Mouse (Mus musculus) hindlimb bud, embryonic 11.5 days (tissue): Measurements from ENCODE around the gene Sp4.

Experiments used
- DNase-seq: peaks from one replicate; pipeline ENCODE4 v3.0.0-alpha.2; 2012; ENCODE audit warnings: low read depth, low spot score; ENCODE audit errors: extremely low spot score

Sp4 gene

GRCm38 (mm10) chr12:118301072-118301865 lies at the start of gene Sp4:
Gene Sp4, minus strand, starts transcription at chr12:118301440.
- peak; percentile 10 for DNase-seq

DNA sequence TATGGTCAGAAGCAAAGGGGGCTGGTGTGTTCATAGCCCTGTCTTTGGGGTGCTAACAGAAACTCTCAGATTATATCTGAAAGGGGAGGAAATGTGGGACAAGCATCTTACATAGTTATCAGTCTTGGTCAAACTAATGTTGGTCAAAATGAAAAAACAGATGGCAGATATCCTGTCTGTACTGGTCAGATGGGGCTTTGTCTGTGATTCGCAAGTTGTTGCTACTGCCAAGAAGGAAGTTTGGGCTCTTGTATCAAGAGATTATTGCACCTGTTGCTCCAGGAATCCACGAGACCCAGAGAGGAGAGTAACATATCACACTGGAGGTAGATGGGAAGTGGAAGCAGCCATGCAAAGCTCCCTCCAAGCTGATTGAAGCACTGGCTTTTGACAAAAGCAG lies 37.9 kb upstream of the Sp4 start:
- DNase-seq: no peak

DNA sequence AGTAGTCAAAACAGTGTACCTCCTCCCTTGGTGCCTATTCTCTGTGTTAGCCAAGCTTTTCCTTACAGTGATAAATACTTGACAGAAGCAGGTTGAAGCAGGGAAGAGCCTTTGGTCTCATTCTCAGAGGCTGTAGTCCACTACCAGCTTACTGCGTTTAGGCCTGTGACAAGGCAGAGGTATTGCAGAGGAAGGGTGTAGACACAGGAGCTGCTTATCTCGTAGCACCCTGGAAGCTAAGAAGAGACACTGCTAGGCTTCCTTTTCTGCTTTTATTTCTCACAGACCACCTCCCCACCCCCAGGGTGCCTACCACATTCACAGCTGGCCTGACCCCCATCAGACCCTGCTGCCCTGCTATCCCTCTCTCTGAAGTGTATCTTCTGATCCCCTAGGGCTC lies 37.0 kb upstream of the Sp4 start:
- no peak for DNase-seq

DNA sequence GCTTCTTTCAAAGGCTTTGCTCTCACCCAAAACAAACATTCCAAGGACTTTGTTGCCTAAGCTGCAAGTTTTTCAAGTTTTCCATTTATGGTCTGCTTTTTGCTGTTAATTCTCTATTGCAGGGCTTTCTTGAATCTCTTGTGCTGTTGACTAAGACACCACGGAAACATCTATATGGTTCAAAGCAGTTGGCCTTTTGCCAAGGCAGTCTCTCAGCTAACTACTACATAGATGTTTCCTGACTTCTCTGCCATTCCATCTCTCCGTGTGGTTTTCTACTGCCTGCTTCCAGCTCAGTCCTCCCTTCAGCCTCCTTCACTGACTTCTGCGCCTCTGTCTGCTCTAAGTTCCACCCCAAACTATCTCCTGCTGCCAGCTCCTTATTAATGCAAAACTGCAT lies 36.1 kb upstream of the Sp4 start:
- DNase-seq: no peak

GRCm38 (mm10) chr12:118328739-118329249 lies 27.6 kb upstream of the Sp4 start:
- DNase-seq: no peak

- DNase-seq: no peak
Observed at GRCm38 (mm10) chr12:118327566-118327965, 26.3 kb upstream of the Sp4 start.

- no peak for DNase-seq
Observed at GRCm38 (mm10) chr12:118326161-118326560, 24.9 kb upstream of the Sp4 start.

DNA sequence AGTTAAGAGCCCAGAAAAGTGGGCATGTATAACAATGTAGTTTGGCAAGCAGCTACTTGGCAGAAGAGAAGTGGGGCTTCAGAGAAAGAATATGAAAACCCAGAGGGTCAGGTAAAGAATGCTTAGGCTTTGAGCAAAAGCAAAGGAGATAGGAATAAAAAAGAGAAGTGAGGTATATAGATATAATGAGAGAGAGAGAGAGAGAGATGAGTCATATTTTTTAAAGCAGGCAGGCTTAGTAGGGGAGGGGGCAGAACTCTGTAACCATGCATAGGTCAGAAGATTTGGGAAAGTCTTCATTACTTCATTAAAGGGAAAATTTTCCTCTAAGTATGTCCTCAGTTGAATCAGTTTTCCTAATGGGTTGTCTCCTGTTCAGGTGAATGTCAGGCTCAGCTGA lies 18.8 kb upstream of the Sp4 start:
- DNase-seq: no peak

- DNase-seq: no peak
Observed at GRCm38 (mm10) chr12:118314477-118314845, 13.2 kb upstream of the Sp4 start.

GRCm38 (mm10) chr12:118313805-118314476 lies 12.7 kb upstream of the Sp4 start:
- no peak for DNase-seq

DNA sequence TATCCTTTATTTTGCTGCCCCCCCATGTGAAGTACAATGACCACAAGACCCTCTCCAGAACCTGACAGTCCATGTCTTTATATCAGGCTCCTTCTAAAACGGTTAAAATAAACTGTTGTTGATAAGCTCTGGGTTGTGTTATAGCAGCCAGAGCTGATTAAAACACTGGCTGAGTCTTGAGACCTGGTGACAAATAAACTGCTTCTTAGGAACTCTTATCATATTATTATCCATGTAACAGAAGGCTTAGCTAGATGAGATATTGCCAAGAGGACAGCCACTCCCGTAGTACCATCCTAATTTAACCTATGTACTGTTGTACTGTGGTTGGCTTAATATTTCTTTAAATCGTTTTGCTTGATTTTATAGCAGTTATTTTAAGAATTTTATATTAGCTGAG lies 2.3 kb upstream of the Sp4 start:
- DNase-seq: no peak

DNA sequence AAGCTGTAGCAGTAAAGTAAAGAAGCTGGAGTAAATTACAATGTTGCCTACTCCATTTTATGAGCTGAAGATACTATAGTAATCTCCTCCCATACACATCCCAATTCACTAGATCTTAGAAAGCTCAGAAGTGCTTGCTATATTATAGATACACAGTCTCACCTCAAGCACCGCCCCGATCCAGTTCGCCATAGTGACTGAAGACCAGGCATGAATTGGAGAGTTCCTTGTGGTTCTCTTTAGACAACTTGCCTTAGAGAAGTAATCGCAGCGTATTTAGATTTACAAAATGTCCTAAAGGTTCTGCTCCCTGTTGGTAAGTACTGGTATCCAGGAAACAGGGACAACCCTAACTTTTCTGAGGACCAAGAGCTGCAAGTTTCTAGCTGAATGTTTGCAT lies 1.8 kb upstream of the Sp4 start:
- DNase-seq: no peak

DNA sequence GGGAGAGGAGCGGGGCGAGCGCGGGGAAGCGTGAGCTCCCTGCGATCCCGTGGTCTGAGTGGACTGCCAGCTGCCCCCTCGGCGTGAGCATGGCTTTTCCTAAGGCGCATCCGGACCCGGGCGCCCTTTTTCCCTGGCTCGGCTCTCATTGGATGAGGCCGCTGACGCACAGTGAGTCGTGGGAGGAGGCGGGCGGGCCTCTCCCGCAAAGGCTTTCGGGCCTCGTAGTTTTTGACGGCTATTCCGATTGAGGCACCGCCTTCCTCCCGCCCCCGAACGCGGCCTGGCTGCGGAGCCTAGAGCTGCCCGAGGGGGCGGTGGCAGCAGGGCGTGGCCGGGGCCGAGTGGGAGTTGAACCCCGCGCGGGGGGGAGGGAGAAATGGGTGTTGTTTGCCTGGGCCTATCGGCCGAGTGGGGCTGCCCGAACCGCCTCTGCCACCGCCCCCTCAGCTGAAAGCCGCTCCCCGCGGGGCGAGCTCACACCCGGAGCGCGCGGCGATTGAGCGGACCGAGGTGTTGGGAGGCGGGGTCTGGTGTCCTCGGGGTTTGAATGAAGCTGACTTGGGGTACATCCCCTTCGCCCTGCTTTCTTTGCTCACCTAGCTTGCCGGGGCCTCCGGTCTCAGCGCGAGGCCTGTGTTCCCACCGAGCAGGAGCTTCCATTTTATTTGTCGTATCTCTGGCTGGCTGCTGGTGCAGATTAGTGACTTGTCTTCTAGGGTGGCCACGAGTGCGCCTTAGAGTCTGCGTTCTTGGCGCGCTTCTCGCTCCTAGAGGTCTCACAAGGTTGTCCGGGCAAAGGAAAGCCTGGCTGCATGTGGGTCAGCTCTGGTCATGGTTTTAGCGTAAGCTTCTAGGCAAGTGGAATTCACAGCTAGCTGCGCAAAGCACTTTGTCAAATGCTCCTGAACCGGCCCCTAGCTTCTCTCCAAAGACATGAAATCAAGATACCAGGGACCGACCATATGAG lies 911 bp upstream of the Sp4 start:
- peak; percentile 68 for DNase-seq

DNA sequence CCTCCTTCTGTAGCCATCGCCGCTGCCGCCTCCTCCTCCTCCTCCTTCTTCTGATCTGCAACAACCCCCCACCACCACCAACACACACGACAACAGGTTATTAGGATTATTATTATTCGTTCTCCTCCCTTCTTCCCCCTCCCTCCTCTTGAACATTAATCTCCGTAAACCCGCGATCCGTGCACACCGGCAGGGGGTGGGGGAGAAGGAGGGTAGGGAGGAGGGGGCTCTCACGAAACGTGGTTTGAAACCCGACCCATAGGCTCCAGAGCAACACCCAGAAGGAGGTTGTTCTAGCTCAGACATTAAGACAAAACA lies 527 bp downstream of the Sp4 start:
- peak; percentile 53 for DNase-seq

DNA sequence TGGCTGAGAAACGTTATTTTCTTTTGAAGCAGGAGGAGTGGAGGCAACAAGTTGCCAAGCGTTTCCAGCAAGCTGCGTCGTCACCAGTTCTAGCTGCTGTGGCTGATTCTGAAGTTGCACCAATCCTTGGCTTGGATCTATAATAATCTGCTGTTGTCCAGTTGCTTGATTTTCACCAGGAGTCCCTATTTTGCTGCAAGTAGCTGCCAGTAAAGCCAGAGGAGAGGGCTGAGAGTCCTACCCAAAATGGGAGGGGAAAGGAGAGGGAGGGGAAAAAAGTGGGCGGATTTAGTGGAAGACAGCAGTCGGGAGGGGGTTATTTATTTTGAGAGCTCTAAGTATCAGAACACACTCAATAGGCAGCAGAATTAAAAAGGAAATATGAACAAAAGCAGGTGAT lies 1.3 kb downstream of the Sp4 start:
- no peak for DNase-seq

DNA sequence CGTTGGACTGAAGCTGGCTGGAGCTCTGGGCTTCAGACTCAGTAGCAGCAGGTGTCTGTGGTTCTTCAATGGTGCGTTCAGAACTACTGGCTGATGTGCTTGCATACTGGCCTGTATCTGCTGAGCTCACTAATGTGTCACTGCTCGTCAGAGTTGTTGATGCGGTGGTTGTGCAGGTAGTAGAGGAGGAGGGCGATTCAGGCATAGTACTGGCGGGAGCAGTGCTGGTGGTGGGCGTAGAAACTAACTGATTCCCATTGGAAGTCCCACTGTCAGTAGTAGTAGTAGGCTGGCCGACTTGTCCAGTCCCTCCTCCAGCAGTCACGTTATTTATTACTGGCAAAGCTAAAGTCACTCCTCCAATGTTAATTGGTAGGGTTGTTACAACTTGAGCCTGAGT lies 2.1 kb downstream of the Sp4 start:
- no peak for DNase-seq

DNA sequence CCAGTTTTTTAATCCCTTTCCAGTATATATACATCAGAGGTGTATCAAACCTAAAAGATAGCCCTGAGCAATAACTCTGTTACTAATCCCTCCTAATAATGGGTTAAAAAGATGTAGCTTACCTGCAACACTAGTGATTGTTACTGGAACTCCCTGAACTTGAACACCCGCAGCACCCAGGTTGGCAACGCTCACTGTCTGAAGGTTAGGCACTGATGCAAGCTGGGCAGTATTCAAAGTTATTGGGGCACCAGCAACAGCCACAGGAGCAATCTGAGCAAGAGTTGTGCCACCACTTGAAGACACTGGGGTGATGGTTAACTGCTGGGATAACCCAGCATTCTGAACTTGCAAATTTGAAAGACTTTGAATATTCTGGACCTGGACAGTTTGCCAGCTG lies 2.7 kb downstream of the Sp4 start:
- no peak for DNase-seq

DNA sequence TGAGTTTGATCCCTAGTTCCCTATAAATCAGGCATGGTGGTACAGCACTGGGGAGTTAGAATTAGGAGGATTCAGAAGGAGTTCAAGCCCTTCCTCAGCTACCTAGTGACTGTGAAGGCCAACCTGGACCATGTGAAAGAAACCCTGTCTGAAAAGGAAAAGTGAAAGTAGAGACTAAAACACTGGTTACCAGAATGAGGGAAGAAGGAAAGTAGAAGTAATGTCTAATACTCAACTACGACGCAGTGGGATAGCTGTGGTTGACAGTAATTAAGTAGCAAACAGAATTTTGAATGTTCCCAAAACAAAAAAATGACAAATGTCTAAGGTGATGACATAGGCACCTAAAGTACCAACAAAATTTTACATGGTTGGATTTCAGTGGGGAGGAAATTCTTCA lies 5.0 kb downstream of the Sp4 start:
- DNase-seq: no peak

DNA sequence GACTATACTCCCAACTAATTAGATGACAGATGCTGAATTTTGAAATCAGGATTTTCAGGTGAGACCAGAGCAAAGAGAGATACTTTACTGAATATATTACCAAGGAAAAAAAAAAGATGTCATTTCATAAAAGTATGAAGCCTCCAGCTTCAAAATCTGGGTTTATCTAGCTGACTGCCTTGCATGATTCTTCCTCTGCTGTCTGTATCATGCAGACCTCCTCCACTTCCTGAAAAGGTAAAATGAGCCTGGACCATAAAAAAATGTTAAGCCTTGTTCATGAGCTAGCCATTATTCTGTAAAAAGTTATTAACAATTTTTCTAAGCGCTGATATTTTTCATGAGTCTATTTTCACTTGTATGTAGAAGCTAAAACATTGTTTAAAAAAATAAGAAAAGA lies 5.4 kb downstream of the Sp4 start:
- no peak for DNase-seq

GRCm38 (mm10) chr12:118288947-118289346 lies 12.3 kb downstream of the Sp4 start:
- DNase-seq: no peak

GRCm38 (mm10) chr12:118285099-118285498 lies 16.1 kb downstream of the Sp4 start:
- no peak for DNase-seq

DNA sequence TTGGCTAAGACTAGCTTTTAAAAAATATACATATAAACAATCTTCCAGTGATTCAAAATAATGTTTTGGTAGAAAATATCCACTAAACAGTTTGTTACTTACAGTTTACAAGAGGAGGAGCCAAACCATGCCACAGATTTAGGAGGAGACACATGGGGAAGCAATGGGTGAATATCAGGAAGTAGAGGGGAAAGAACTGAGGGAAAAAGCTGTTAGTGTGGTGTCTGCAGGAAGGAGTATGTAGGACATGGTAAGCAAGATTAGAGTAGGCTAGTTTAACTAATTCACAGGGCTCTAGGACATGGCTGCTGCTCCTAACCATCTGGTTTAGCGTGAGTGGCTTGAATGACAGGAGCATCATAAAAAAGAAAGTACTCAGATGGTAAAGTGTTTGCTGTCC lies 19.3 kb downstream of the Sp4 start:
- DNase-seq: no peak
